Mouse (Mus musculus): ENCODE results near the gene Dad1. TPM values are rescaled to one million over a fixed set of nuclear protein-coding genes. Genes with fewer than 3 reads are reported as not detected.

Dad1 gene
- total and polyA plus RNA-seq, 3 experiments, result 186 to 320 TPM; not detected in 1

- H3K9ac ChIP-seq (ENCODE audit: control insufficient read depth, low read depth, low read length, poor library complexity, severe bottlenecking), result no peak overlapping the region
- no peak overlapping the region for H3K27ac ChIP-seq (ENCODE audit: control insufficient read depth, low read depth, low read length)
Measured at GRCm38 (mm10) chr14:54211199-54211598, 42.7 kb downstream of the Dad1 start.

GRCm38 (mm10) chr14:54210401-54210800 lies 43.5 kb downstream of the Dad1 start:
- no peak overlapping the region for H3K4me3 ChIP-seq (ENCODE audit: control insufficient read depth in 1 of 2, insufficient read depth in 1 of 2, low read depth in 2 of 2, low read length in 2 of 2)
- H3K27me3 ChIP-seq (ENCODE audit: control insufficient read depth in 1 of 2, insufficient read depth in 2 of 2, low read length in 2 of 2), result no peaks in the 10 kb centered on the region
- no peaks in the 10 kb centered on the region for H3K36me3 ChIP-seq (ENCODE audit: control insufficient read depth in 1 of 2, insufficient read depth in 2 of 2, low read length in 2 of 2)
- no peak for DNase-seq (ENCODE audit: low read depth, low spot score)
- H3K27ac ChIP-seq (ENCODE audit: control insufficient read depth, low read depth, low read length), result no peak overlapping the region
- H3K79me2 ChIP-seq (ENCODE audit: control insufficient read depth, insufficient read depth, low read length, poor library complexity), result no peaks in the 10 kb centered on the region
- H3K9me3 ChIP-seq (replicated peaks; ENCODE audit: insufficient read depth, low read length), result no peaks in the 10 kb centered on the region
- no peak overlapping the region for H3K9ac ChIP-seq (ENCODE audit: control insufficient read depth, low read depth, low read length, poor library complexity, severe bottlenecking)
- TF ChIP-seq MAFK (IDR thresholded peaks at IDR 0.05; ENCODE audit: borderline replicate concordance, low read depth, low read length), result no peak
- no peak for TF ChIP-seq POLR2A (IDR thresholded peaks at IDR 0.05; ENCODE audit: control insufficient read depth in 1 of 2, insufficient read depth in 1 of 2, low read depth in 1 of 2, low read length in 2 of 2, poor library complexity in 1 of 2)
- no peak for TF ChIP-seq GABPA (IDR thresholded peaks at IDR 0.05; ENCODE audit: low read depth, low read length)
- no peak for TF ChIP-seq TAL1 (IDR thresholded peaks at IDR 0.05; ENCODE audit: low read length)
- TF ChIP-seq GATA1 (IDR thresholded peaks at IDR 0.05; ENCODE audit: low read depth, low read length), result no peak
- TF ChIP-seq SMC3 (IDR thresholded peaks at IDR 0.05; ENCODE audit: low read depth, low read length), result no peak
- TF ChIP-seq ETS1 (IDR thresholded peaks at IDR 0.05; ENCODE audit: low read depth, low read length), result no peak
- no peak for TF ChIP-seq NELFE (IDR thresholded peaks at IDR 0.05; ENCODE audit: low read depth, low read length)
- TF ChIP-seq TBP (IDR thresholded peaks at IDR 0.05; ENCODE audit: low read depth, low read length), result no peak
- no peak for TF ChIP-seq KAT2A (conservative IDR thresholded peaks at IDR 0.05; ENCODE audit: low read depth, low read length)
- TF ChIP-seq MXI1 (IDR thresholded peaks at IDR 0.05; ENCODE audit: low read depth, low read length), result no peak
- TF ChIP-seq MYB (IDR thresholded peaks at IDR 0.05; ENCODE audit: low read depth, low read length), result no peak
- TF ChIP-seq RCOR1 (IDR thresholded peaks at IDR 0.05; ENCODE audit: low read depth, low read length), result no peak
- no peak for TF ChIP-seq MYC (IDR thresholded peaks at IDR 0.05; ENCODE audit: low read depth, low read length)
- TF ChIP-seq BHLHE40 (IDR thresholded peaks at IDR 0.05; ENCODE audit: borderline replicate concordance, low read depth, low read length), result no peak
- no peak for TF ChIP-seq HCFC1 (IDR thresholded peaks at IDR 0.05; ENCODE audit: low read depth, low read length)
- no peak for TF ChIP-seq EP300 (IDR thresholded peaks at IDR 0.05; ENCODE audit: low read depth in 1 of 2, low read length in 2 of 2)
- no peak for TF ChIP-seq UBTF (IDR thresholded peaks at IDR 0.05; ENCODE audit: borderline replicate concordance, insufficient read depth, low read depth, low read length)
- H3K4me1 ChIP-seq (ENCODE audit: control insufficient read depth in 1 of 2, insufficient read depth in 2 of 2, low read length in 2 of 2), result peaks cover 0 to under 1% of the 10 kb centered on the region in 2 experiments; a peak in 1 of 4 replicates

More at GRCm38 (mm10) chr14:54211199-54211598, 42.7 kb downstream of the Dad1 start:
- Histone ChIP-seq H3K27me3 (ENCODE audit: control insufficient read depth in 1 of 2, insufficient read depth in 2 of 2, low read length in 2 of 2) (no peaks in the 10 kb centered on the region), H3K4me1 (ENCODE audit: control insufficient read depth in 1 of 2, insufficient read depth in 2 of 2, low read length in 2 of 2) (no peaks in the 10 kb centered on the region), H3K4me3 (ENCODE audit: control insufficient read depth in 1 of 2, insufficient read depth in 1 of 2, low read depth in 2 of 2, low read length in 2 of 2) (no peak overlapping the region), H3K9me3 (replicated peaks; ENCODE audit: insufficient read depth, low read length) (no peaks in the 10 kb centered on the region), H3K79me2 (ENCODE audit: control insufficient read depth, insufficient read depth, low read length, poor library complexity) (no peaks in the 10 kb centered on the region), H3K36me3 (ENCODE audit: control insufficient read depth in 1 of 2, insufficient read depth in 2 of 2, low read length in 2 of 2) (no peaks in the 10 kb centered on the region)
- DNase-seq (ENCODE audit: low read depth, low spot score), result no peak
- no peak for TF ChIP-seq KAT2A (conservative IDR thresholded peaks at IDR 0.05; ENCODE audit: low read depth, low read length)
- no peak for TF ChIP-seq ELF1 (IDR thresholded peaks at IDR 0.05; ENCODE audit: low read depth, low read length)
- no peak for TF ChIP-seq USF2 (IDR thresholded peaks at IDR 0.05; ENCODE audit: borderline replicate concordance in 1 of 2, insufficient read depth in 1 of 2, low read depth in 1 of 2, low read length in 2 of 2)
- TF ChIP-seq GATA1 (IDR thresholded peaks at IDR 0.05; ENCODE audit: low read depth, low read length), result no peak
- no peak for TF ChIP-seq TBP (IDR thresholded peaks at IDR 0.05; ENCODE audit: low read depth, low read length)
- no peak for TF ChIP-seq EP300 (IDR thresholded peaks at IDR 0.05; ENCODE audit: low read depth in 1 of 2, low read length in 2 of 2)
- no peak for TF ChIP-seq POLR2AphosphoS5 (IDR thresholded peaks at IDR 0.05; ENCODE audit: borderline replicate concordance, low read depth, low read length)
- no peak for TF ChIP-seq NELFE (IDR thresholded peaks at IDR 0.05; ENCODE audit: low read depth, low read length)
- no peak for TF ChIP-seq POLR2A (IDR thresholded peaks at IDR 0.05; ENCODE audit: control insufficient read depth in 1 of 2, insufficient read depth in 1 of 2, low read depth in 1 of 2, low read length in 2 of 2, poor library complexity in 1 of 2)
- no peak for TF ChIP-seq RAD21 (IDR thresholded peaks at IDR 0.05; ENCODE audit: low read depth, low read length)
- no peak for TF ChIP-seq SIN3A (IDR thresholded peaks at IDR 0.05; ENCODE audit: low read length)
- no peak for TF ChIP-seq ZMIZ1 (IDR thresholded peaks at IDR 0.05; ENCODE audit: low read depth, low read length)
- no peak for TF ChIP-seq TAL1 (IDR thresholded peaks at IDR 0.05; ENCODE audit: low read length)
- TF ChIP-seq MYC (IDR thresholded peaks at IDR 0.05; ENCODE audit: low read depth, low read length), result no peak
- no peak for TF ChIP-seq RCOR1 (IDR thresholded peaks at IDR 0.05; ENCODE audit: low read depth, low read length)
- TF ChIP-seq ZC3H11A (IDR thresholded peaks at IDR 0.05; ENCODE audit: low read depth, low read length), result no peak
- no peak for TF ChIP-seq CHD2 (IDR thresholded peaks at IDR 0.05; ENCODE audit: low read length)
- no peak for TF ChIP-seq UBTF (IDR thresholded peaks at IDR 0.05; ENCODE audit: borderline replicate concordance, insufficient read depth, low read depth, low read length)
- TF ChIP-seq MYB (IDR thresholded peaks at IDR 0.05; ENCODE audit: low read depth, low read length), result no peak
